Mouse (Mus musculus) midbrain, embryonic 13.5 days (tissue): ENCODE measurements at regions not wholly inside any gene's neighbourhood (a gene's known extent, or its start where the extent isn't known, plus 50 kb on each side); places are given as distances from the start of the nearest gene placed in this dataset.

Experiments
- ATAC-seq: fragments of 200-750 bp; cut with Nextera tagmentation; 2 replicates; pipeline ENCODE4 v1.8.0; 2017; ENCODE audit warnings: mild to moderate bottlenecking, moderate TSS enrichment, moderate library complexity
- H3K27ac ChIP-seq: fragments of 300-500 bp; sonication (generic); 2 replicates; pipeline ENCODE4 v1.5.1; 2015; ENCODE audit warnings: inconsistent platforms, mild to moderate bottlenecking, moderate library complexity
- H3K27me3 ChIP-seq: fragments of 300-500 bp; sonication (generic); 2 replicates; pipeline ENCODE4 v1.6.1; 2015; ENCODE audit warnings: mild to moderate bottlenecking, inconsistent platforms
- H3K36me3 ChIP-seq: fragments of 300-500 bp; sonication (generic); 2 replicates; pipeline ENCODE4 v1.6.1; 2015; ENCODE audit warnings: mild to moderate bottlenecking, inconsistent platforms
- H3K4me1 ChIP-seq: fragments of 300-500 bp; sonication (generic); replicated peaks from 2 replicates; pipeline ENCODE4 v1.6.1; 2015; ENCODE audit warnings: inconsistent platforms
- H3K4me2 ChIP-seq: fragments of 300-500 bp; sonication (generic); replicated peaks from 2 replicates; pipeline ENCODE4 v1.6.1; 2015; ENCODE audit warnings: moderate library complexity, mild to moderate bottlenecking, inconsistent platforms
- H3K4me3 ChIP-seq: fragments of 300-500 bp; sonication (generic); replicated peaks from 2 replicates; pipeline ENCODE4 v1.5.1; 2015; ENCODE audit warnings: mild to moderate bottlenecking, inconsistent platforms
- H3K9ac ChIP-seq: fragments of 300-500 bp; sonication (generic); replicated peaks from 2 replicates; pipeline ENCODE4 v1.6.1; 2015; ENCODE audit warnings: mild to moderate bottlenecking, inconsistent platforms
- H3K9me3 ChIP-seq: fragments of 300-500 bp; sonication (generic); 2 replicates; pipeline ENCODE4 v1.6.1; 2016; ENCODE audit warnings: mild to moderate bottlenecking, inconsistent platforms
- WGBS: fragments of 180-500 bp; shearing (Covaris S2); methylation state at CpG from one replicate; pipeline ENCODE4 v1.1.7; 2015; 5-methylcytosine and 5-hydroxymethylcytosine counted together

- Histone ChIP-seq H3K4me2 (no peak overlapping the region), H3K9me3 (0 out of 2 replicates have a peak, but pooled peaks cover 3% of the 10 kb centered on the region), H3K27ac (no peak overlapping the region), H3K36me3 (no peaks in the 10 kb centered on the region), H3K27me3 (peaks cover 9% of the 10 kb centered on the region; the same call in 1 of the 2 replicates), H3K4me3 (no peak overlapping the region), H3K4me1 (no peaks in the 10 kb centered on the region), H3K9ac (no peak overlapping the region)
- 89% methylated on average over 8 of the region's 8 CpGs for WGBS
- ATAC-seq: no peak
These were observed 54.8 kb downstream of the Foxb1 start for GRCm38 (mm10) chr9:69705942-69706341.

- ATAC-seq: no peak
- Histone ChIP-seq H3K9me3 (0 out of 2 replicates have a peak, but pooled peaks cover 3% of the 10 kb centered on the region), H3K27me3 (peaks cover 9% of the 10 kb centered on the region; the same call in 1 of the 2 replicates), H3K4me2 (no peak overlapping the region), H3K27ac (no peak overlapping the region), H3K4me3 (no peak overlapping the region), H3K9ac (no peak overlapping the region), H3K36me3 (no peaks in the 10 kb centered on the region), H3K4me1 (no peaks in the 10 kb centered on the region)
- 87% methylated on average over 4 of the region's 4 CpGs for WGBS
These were observed 55.7 kb downstream of the Foxb1 start for GRCm38 (mm10) chr9:69705071-69705470.

- Histone ChIP-seq H3K36me3 (no peaks in the 10 kb centered on the region), H3K9me3 (0 out of 2 replicates have a peak, but pooled peaks cover 3% of the 10 kb centered on the region), H3K4me2 (no peak overlapping the region), H3K27me3 (peaks cover 9% of the 10 kb centered on the region; the same call in 1 of the 2 replicates), H3K27ac (no peak overlapping the region), H3K4me1 (no peaks in the 10 kb centered on the region), H3K4me3 (no peak overlapping the region), H3K9ac (no peak overlapping the region)
- WGBS: 83% methylated on average over 7 of the region's 7 CpGs
- no peak for ATAC-seq
These were observed 57.0 kb downstream of the Foxb1 start for GRCm38 (mm10) chr9:69703731-69704130.

GRCm38 (mm10) chr9:69702156-69702928 lies 58.4 kb downstream of the Foxb1 start:
- no peak overlapping the region for H3K9ac ChIP-seq
- H3K36me3 ChIP-seq: no peaks in the 10 kb centered on the region
- H3K27ac ChIP-seq: no peak overlapping the region
- no peak for ATAC-seq
- H3K4me1 ChIP-seq: no peaks in the 10 kb centered on the region
- no peaks in the 10 kb centered on the region for H3K9me3 ChIP-seq
- H3K4me3 ChIP-seq: no peak overlapping the region
- WGBS: 86% methylated on average over 8 of the region's 8 CpGs
- no peak overlapping the region for H3K4me2 ChIP-seq
- H3K27me3 ChIP-seq: peaks cover 9% of the 10 kb centered on the region

GRCm38 (mm10) chr9:69700696-69701095 lies 60.0 kb downstream of the Foxb1 start:
- WGBS: 71% methylated on average over 9 of the region's 9 CpGs
- no peak overlapping the region for H3K4me2 ChIP-seq
- ATAC-seq: no peak
- no peak overlapping the region for H3K27ac ChIP-seq
- no peak overlapping the region for H3K9ac ChIP-seq
- H3K4me1 ChIP-seq: no peaks in the 10 kb centered on the region
- no peaks in the 10 kb centered on the region for H3K9me3 ChIP-seq
- H3K4me3 ChIP-seq: no peak overlapping the region
- H3K36me3 ChIP-seq: no peaks in the 10 kb centered on the region
- no peaks in the 10 kb centered on the region; the same call in 1 of the 2 replicates for H3K27me3 ChIP-seq

- no peaks in the 10 kb centered on the region for H3K36me3 ChIP-seq
- no peaks in the 10 kb centered on the region for H3K9me3 ChIP-seq
- 0 out of 2 replicates have a peak, but pooled peaks cover 6% of the 10 kb centered on the region for H3K27me3 ChIP-seq
- H3K4me1 ChIP-seq: peaks cover 8% of the 10 kb centered on the region
- H3K4me2 ChIP-seq: no peak overlapping the region
- WGBS: 98% methylated on average over 3 of the region's 3 CpGs
- H3K9ac ChIP-seq: no peak overlapping the region
- ATAC-seq: no peak
- H3K27ac ChIP-seq: no peak overlapping the region
- no peak overlapping the region for H3K4me3 ChIP-seq
These were observed 69.0 kb downstream of the Foxb1 start for GRCm38 (mm10) chr9:69691756-69692155.

- no peak overlapping the region for H3K4me3 ChIP-seq
- H3K9ac ChIP-seq: no peak overlapping the region
- H3K36me3 ChIP-seq: no peaks in the 10 kb centered on the region
- H3K4me1 ChIP-seq: peaks cover 9% of the 10 kb centered on the region
- no peak overlapping the region for H3K4me2 ChIP-seq
- H3K27me3 ChIP-seq: 0 out of 2 replicates have a peak, but pooled peaks cover 6% of the 10 kb centered on the region
- H3K27ac ChIP-seq: no peak overlapping the region
- H3K9me3 ChIP-seq: no peaks in the 10 kb centered on the region
- WGBS: 41% methylated on average over 12 of the region's 12 CpGs
- no peak for ATAC-seq
These were observed 73.2 kb downstream of the Foxb1 start for GRCm38 (mm10) chr9:69687349-69688123.

- Histone ChIP-seq H3K27me3 (0 out of 2 replicates have a peak, but pooled peaks cover 6% of the 10 kb centered on the region), H3K27ac (no peak overlapping the region), H3K9me3 (no peaks in the 10 kb centered on the region), H3K36me3 (no peaks in the 10 kb centered on the region), H3K4me1 (peaks cover 9% of the 10 kb centered on the region), H3K4me3 (no peak overlapping the region), H3K4me2 (no peak overlapping the region), H3K9ac (no peak overlapping the region)
- no peak for ATAC-seq
- WGBS: 87% methylated on average over 4 of the region's 4 CpGs
These were observed 74.0 kb downstream of the Foxb1 start for GRCm38 (mm10) chr9:69686766-69687165.

GRCm38 (mm10) chr9:69685630-69686029 lies 75.1 kb downstream of the Foxb1 start:
- Histone ChIP-seq H3K4me1 (peaks cover 9% of the 10 kb centered on the region), H3K27ac (no peak overlapping the region), H3K9ac (no peak overlapping the region), H3K4me3 (no peak overlapping the region), H3K4me2 (no peak overlapping the region), H3K27me3 (0 out of 2 replicates have a peak, but pooled peaks cover 6% of the 10 kb centered on the region), H3K36me3 (no peaks in the 10 kb centered on the region), H3K9me3 (no peaks in the 10 kb centered on the region)
- WGBS: 40% methylated on average over 4 of the region's 4 CpGs
- 0 out of 2 replicates have a peak, but pooled peaks have one; percentile 17 for ATAC-seq

- H3K27me3 ChIP-seq: no peaks in the 10 kb centered on the region; the same call in 1 of the 2 replicates
- no peak overlapping the region for H3K27ac ChIP-seq
- H3K4me3 ChIP-seq: no peak overlapping the region
- H3K4me2 ChIP-seq: no peak overlapping the region
- H3K36me3 ChIP-seq: no peaks in the 10 kb centered on the region
- ATAC-seq: no peak
- H3K9ac ChIP-seq: no peak overlapping the region
- H3K4me1 ChIP-seq: no peaks in the 10 kb centered on the region; the same call in 1 of the 2 replicates
- no peaks in the 10 kb centered on the region for H3K9me3 ChIP-seq
- 9% methylated on average over 9 of the region's 9 CpGs for WGBS
These were observed 79.1 kb downstream of the Foxb1 start for GRCm38 (mm10) chr9:69681372-69682213.

- Histone ChIP-seq H3K4me3 (no peak overlapping the region), H3K36me3 (no peaks in the 10 kb centered on the region), H3K4me2 (no peak overlapping the region), H3K27ac (no peak overlapping the region), H3K9ac (no peak overlapping the region), H3K4me1 (peaks cover under 1% of the 10 kb centered on the region; the same call in 1 of the 2 replicates), H3K9me3 (0 out of 2 replicates have a peak, but pooled peaks cover 3% of the 10 kb centered on the region), H3K27me3 (no peaks in the 10 kb centered on the region; the same call in 1 of the 2 replicates)
- ATAC-seq: no peak
- 100% methylated on average over 1 of the region's 1 CpGs for WGBS
These were observed 82.1 kb downstream of the Foxb1 start for GRCm38 (mm10) chr9:69678634-69679033.
